Mouse (Mus musculus) forelimb bud, embryonic 11.5 days (tissue): ENCODE data around the gene Gm3248.
"Not testable (repeated sequence)": the region's sequence is repeated elsewhere in the genome, so short reads cannot be mapped to it uniquely, and the experiment has no call there.

Experiments
- DNase-seq: peaks from one replicate; pipeline ENCODE4 v3.0.0-alpha.2; 2012; ENCODE audit warnings: low read depth, low spot score

Gene Gm3248

GRCm38 (mm10) chr14:5961635-5962034 lies at the start of gene Gm3248:
Gene Gm3248, minus strand, starts transcription at chr14:5961745.
- DNase-seq, result peak; percentile 0

- DNase-seq, result not testable (repeated sequence)
Measured at GRCm38 (mm10) chr14:5987136-5987535, 25.6 kb upstream of the Gm3248 start.

GRCm38 (mm10) chr14:5979037-5979436 lies 17.5 kb upstream of the Gm3248 start, which contains the start of gene Gm3453:
Gene Gm3453, minus strand, starts transcription at chr14:5979137.
- not testable (repeated sequence) for DNase-seq

- not testable (repeated sequence) for DNase-seq
Measured at GRCm38 (mm10) chr14:5962441-5962840, 896 bp upstream of the Gm3248 start.

- DNase-seq, result not testable (repeated sequence)
Measured at GRCm38 (mm10) chr14:5961102-5961501, 443 bp downstream of the Gm3248 start.

- not testable (repeated sequence) for DNase-seq
Measured at GRCm38 (mm10) chr14:5960479-5960878, 1.1 kb downstream of the Gm3248 start.

GRCm38 (mm10) chr14:5923276-5923675 lies 38.3 kb downstream of the Gm3248 start:
- not testable (repeated sequence) for DNase-seq

- DNase-seq, result not testable (repeated sequence)
Measured at GRCm38 (mm10) chr14:5918330-5918942, 43.1 kb downstream of the Gm3248 start.

GRCm38 (mm10) chr14:5913701-5914100 lies 47.8 kb downstream of the Gm3248 start:
- not testable (repeated sequence) for DNase-seq
